Mouse (Mus musculus): ENCODE measurements around the gene Bin2. TPM values are rescaled to one million over a fixed set of nuclear protein-coding genes. Genes with fewer than 3 reads are reported as not detected.
"Not testable (repeated sequence)": the region's sequence is repeated elsewhere in the genome, so short reads cannot be mapped to it uniquely, and the experiment has no call there.

The Bin2 gene
- polyA plus RNA-seq, 1 experiment: 101 TPM

DNA sequence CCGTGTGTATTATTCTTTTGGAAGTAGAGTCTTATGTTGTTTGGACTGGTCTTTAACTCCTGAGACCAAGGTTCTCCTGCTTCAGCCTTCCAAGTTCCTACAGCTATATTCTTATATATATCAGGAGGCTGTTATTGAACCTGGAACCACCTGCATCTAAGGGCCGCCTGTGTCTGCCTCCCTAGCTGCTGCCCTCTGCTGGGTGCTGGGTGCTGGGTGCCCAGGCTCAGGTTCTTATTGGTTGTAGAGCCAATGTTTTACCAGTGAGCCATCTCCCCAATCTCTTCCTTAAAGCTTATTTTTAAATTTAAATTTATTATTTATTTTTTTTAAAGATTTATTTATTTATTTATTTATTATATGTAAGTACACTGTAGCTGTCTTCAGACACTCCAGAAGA lies 56.9 kb downstream of the Bin2 start:
- no peak overlapping the region for H3K27ac ChIP-seq (ENCODE audit: insufficient read depth, low read length)
- peak; percentile 67 for TF ChIP-seq CTCF (IDR thresholded peaks at IDR 0.05; ENCODE audit: extremely low read depth, insufficient read depth, insufficient read length, insufficient replicate concordance)
- TF ChIP-seq POLR2A (IDR thresholded peaks at IDR 0.05; ENCODE audit: low read depth, low read length): no peak
- 0 out of 2 replicates have a peak, but pooled peaks cover 1% of the 10 kb centered on the region for H3K27me3 ChIP-seq (ENCODE audit: control insufficient read depth, insufficient read depth, low read length)
- WGBS: 57% methylated on average over 2 of the region's 2 CpGs
- H3K4me1 ChIP-seq (ENCODE audit: control insufficient read depth, insufficient read depth, insufficient read length): peaks cover 5% of the 10 kb centered on the region
- peaks cover 2% of the 10 kb centered on the region; the same call in 1 of the 2 replicates for H3K36me3 ChIP-seq (ENCODE audit: control insufficient read depth, insufficient read depth, low read length)
- peak in 1 of 2 experiments; percentile 61 for DNase-seq (ENCODE audit: low read depth in 1 of 2, low spot score in 2 of 2)
- H3K4me3 ChIP-seq (ENCODE audit: extremely low read depth, insufficient read depth, insufficient read length): no peak overlapping the region

DNA sequence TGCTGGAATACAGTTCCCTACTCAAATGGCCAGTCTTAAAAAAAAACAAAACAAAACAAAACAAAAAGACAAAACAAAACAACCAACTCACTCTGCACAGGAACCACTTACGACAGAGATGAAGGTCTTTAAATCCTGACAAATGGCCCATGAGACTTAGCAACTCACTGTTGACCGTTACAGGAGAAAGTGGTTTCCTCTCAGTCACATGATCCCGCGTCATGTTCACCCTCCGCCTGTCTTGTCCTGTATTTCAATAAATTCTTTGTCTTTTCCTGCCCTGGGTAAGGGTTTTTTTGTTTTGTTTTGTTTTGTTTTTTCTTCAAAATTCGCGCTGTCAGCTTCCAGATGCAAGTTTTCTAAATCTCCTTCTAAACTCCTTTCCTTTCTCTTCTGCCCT lies 57.4 kb downstream of the Bin2 start:
- DNase-seq (ENCODE audit: low read depth in 1 of 2, low spot score in 2 of 2): no peak

DNA sequence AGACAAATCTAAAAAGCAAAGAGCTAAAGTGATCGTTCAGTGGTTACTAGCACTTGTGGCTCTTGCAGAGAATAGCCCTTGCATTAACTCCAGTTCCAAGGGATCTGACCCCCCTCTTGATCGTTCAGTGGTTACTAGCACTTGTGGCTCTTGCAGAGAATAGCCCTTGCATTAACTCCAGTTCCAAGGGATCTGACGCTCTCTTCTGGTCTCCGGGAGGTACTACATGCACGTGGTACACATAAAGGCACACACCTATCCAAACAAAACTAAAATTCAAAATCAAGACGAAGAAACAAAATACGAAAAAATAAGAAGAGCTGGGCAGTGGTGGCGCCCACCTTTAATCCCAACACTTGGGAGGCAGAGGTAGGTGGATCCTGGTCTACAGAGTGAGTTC lies 62.7 kb downstream of the Bin2 start:
- 93% methylated on average over 8 of the region's 8 CpGs for WGBS

More for the DNA sequence above, 57.4 kb downstream of the Bin2 start:
- Histone ChIP-seq H3K36me3 (ENCODE audit: control insufficient read depth, insufficient read depth, low read length) (peaks cover under 1% of the 10 kb centered on the region; the same call in 1 of the 2 replicates), H3K27ac (ENCODE audit: insufficient read depth, low read length) (no peak overlapping the region), H3K4me1 (ENCODE audit: control insufficient read depth, insufficient read depth, insufficient read length) (peaks cover 5% of the 10 kb centered on the region), H3K27me3 (ENCODE audit: control insufficient read depth, insufficient read depth, low read length) (0 out of 2 replicates have a peak, but pooled peaks cover 2% of the 10 kb centered on the region), H3K4me3 (ENCODE audit: extremely low read depth, insufficient read depth, insufficient read length) (no peak overlapping the region)
- 60% methylated on average over 7 of the region's 7 CpGs for WGBS
- TF ChIP-seq POLR2A (IDR thresholded peaks at IDR 0.05; ENCODE audit: low read depth, low read length) (no peak), CTCF (IDR thresholded peaks at IDR 0.05; ENCODE audit: extremely low read depth, insufficient read depth, insufficient read length, insufficient replicate concordance) (no peak)

DNA sequence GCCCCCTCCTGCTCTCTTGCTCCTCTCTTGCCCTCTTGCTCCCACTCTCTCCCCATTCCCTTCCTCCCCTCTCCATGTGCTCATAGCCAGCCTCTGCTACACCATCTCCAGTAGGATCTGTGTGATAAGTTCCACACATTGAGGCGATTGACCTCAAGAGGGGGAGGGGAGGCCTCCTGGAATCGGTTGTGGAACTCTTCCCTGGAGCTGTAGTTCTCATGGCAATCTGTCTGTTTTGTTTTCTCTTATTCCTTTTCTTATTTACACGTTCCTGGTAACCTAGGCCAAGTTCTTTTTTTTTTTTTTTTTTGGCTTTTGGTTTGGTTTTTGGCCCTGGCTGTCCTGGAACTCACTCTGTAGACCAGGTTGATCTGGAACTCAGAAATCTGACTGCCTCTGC lies 67.7 kb downstream of the Bin2 start:
- no peaks in the 10 kb centered on the region for H3K27me3 ChIP-seq (ENCODE audit: control insufficient read depth, insufficient read depth, low read length)
- 77% methylated on average over 3 of the region's 3 CpGs for WGBS
- TF ChIP-seq CTCF (IDR thresholded peaks at IDR 0.05; ENCODE audit: extremely low read depth, insufficient read depth, insufficient read length, insufficient replicate concordance) (no peak), POLR2A (IDR thresholded peaks at IDR 0.05; ENCODE audit: low read depth, low read length) (no peak)
- no peaks in the 10 kb centered on the region for H3K36me3 ChIP-seq (ENCODE audit: control insufficient read depth, insufficient read depth, low read length)
- no peak overlapping the region for H3K4me3 ChIP-seq (ENCODE audit: extremely low read depth, insufficient read depth, insufficient read length)
- H3K27ac ChIP-seq (ENCODE audit: insufficient read depth, low read length): no peak overlapping the region
- DNase-seq (ENCODE audit: low read depth in 1 of 2, low spot score in 2 of 2): no peak
- H3K4me1 ChIP-seq (ENCODE audit: control insufficient read depth, insufficient read depth, insufficient read length): peaks cover 7% of the 10 kb centered on the region

More for the DNA sequence above, 62.7 kb downstream of the Bin2 start:
- DNase-seq (ENCODE audit: low read depth in 1 of 2, low spot score in 2 of 2); H3K27ac ChIP-seq (ENCODE audit: insufficient read depth, low read length); H3K36me3 ChIP-seq (ENCODE audit: control insufficient read depth, insufficient read depth, low read length); H3K4me3 ChIP-seq (ENCODE audit: extremely low read depth, insufficient read depth, insufficient read length); H3K4me1 ChIP-seq (ENCODE audit: control insufficient read depth, insufficient read depth, insufficient read length); H3K27me3 ChIP-seq (ENCODE audit: control insufficient read depth, insufficient read depth, low read length): not testable (repeated sequence)

DNA sequence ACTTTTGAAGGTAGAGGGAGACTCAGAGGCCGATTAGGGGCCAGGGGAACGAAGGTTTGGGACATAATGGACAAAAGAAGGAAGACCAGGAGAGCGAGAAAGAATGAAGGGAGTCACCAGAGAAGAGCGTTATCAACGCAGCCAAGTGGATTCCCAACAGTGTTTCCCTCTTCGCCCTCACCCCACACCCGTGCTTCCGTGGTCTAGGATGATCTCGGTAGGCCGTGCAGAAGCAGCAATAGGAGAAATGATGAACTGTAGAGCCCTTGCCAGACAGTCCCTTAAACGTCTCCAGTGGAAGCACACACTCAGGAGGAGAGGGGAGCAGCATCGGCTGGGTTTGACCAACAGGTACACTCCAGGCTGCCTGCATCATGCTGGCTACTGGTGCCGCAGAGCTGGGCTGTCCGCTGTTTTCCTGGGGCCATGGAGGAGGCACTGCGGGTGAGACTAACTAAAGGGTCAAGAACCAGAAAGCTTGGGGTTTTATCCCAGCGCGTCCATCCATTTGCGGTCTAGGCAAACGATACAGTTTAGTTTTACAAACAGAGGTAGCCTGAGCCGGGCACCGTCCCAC lies 68.6 kb downstream of the Bin2 start:
- no peaks in the 10 kb centered on the region for H3K36me3 ChIP-seq (ENCODE audit: control insufficient read depth, insufficient read depth, low read length)
- TF ChIP-seq CTCF (IDR thresholded peaks at IDR 0.05; ENCODE audit: extremely low read depth, insufficient read depth, insufficient read length, insufficient replicate concordance): no peak
- no peak for TF ChIP-seq POLR2A (IDR thresholded peaks at IDR 0.05; ENCODE audit: low read depth, low read length)
- peaks cover 7% of the 10 kb centered on the region for H3K4me1 ChIP-seq (ENCODE audit: control insufficient read depth, insufficient read depth, insufficient read length)
- 58% methylated on average over 21 of the region's 21 CpGs for WGBS
- H3K4me3 ChIP-seq (ENCODE audit: extremely low read depth, insufficient read depth, insufficient read length): no peak overlapping the region
- no peaks in the 10 kb centered on the region for H3K27me3 ChIP-seq (ENCODE audit: control insufficient read depth, insufficient read depth, low read length)
- no peak for DNase-seq (ENCODE audit: low read depth in 1 of 2, low spot score in 2 of 2)
- no peak overlapping the region for H3K27ac ChIP-seq (ENCODE audit: insufficient read depth, low read length)

DNA sequence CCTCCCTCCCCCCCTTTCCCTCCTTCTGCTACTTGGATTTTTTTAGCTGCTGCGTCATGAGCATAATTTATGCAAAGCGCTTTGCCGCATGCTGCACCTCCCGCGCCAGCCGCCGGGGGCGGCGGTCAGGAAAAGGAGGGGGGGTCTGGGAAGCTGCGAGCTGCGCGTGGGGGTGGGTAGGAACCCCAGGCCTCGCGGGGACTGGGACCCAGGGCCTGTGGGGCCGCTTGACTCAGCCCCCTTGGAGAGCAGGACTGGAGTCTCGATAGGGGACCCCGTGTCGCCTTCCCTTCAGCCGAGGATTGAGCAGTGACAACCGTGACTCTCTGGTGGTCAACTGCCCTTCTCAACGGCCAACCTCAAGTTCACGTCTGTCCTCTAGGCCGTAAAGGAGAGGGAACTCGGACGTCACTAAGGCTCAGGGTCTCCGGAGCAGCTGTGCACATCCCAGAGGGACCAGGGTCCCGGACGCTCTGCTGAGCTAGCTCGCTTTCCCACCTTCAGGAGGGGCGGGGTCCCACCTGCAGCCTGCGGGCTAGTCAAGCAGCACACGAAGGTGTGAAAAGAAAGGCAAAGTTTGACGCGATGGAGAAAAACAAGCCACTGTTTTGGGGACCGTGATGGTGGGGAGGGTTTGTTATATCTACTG lies 69.2 kb downstream of the Bin2 start:
- DNase-seq (ENCODE audit: low read depth in 1 of 2, low spot score in 2 of 2): peak in 1 of 2 experiments; percentile 73
- TF ChIP-seq POLR2A (IDR thresholded peaks at IDR 0.05; ENCODE audit: low read depth, low read length) (no peak), CTCF (IDR thresholded peaks at IDR 0.05; ENCODE audit: extremely low read depth, insufficient read depth, insufficient read length, insufficient replicate concordance) (peak; percentile 44; the same call in 1 of the 2 replicates)
- H3K27me3 ChIP-seq (ENCODE audit: control insufficient read depth, insufficient read depth, low read length): no peaks in the 10 kb centered on the region
- 3% methylated on average over 35 of the region's 35 CpGs for WGBS
- peak overlapping the region; percentile 78 for H3K4me3 ChIP-seq (ENCODE audit: extremely low read depth, insufficient read depth, insufficient read length)
- peaks cover 7% of the 10 kb centered on the region for H3K4me1 ChIP-seq (ENCODE audit: control insufficient read depth, insufficient read depth, insufficient read length)
- peak overlapping the region; percentile 19; the same call in 1 of the 2 replicates for H3K27ac ChIP-seq (ENCODE audit: insufficient read depth, low read length)
- H3K36me3 ChIP-seq (ENCODE audit: control insufficient read depth, insufficient read depth, low read length): no peaks in the 10 kb centered on the region
